Mouse (Mus musculus) embryo, embryonic 10 days (tissue): ENCODE results near the gene Nudt4.

Experiments
- DNase-seq: peaks from one replicate; pipeline ENCODE4 v3.0.0-alpha.2; 2015; ENCODE audit warnings: low spot score

Nudt4 gene

GRCm38 (mm10) chr10:95501033-95501432 lies 62.9 kb downstream of the Nudt4 start:
- peak; percentile 27 for DNase-seq
